Mouse (Mus musculus): Measurements from ENCODE around the gene Olfr398. TPM values are rescaled to one million over a fixed set of nuclear protein-coding genes. Genes with fewer than 3 reads are reported as not detected.

The Olfr398 gene
- not detected in 2 replicates for polyA plus RNA-seq (2012; rRNA removed)

DNA sequence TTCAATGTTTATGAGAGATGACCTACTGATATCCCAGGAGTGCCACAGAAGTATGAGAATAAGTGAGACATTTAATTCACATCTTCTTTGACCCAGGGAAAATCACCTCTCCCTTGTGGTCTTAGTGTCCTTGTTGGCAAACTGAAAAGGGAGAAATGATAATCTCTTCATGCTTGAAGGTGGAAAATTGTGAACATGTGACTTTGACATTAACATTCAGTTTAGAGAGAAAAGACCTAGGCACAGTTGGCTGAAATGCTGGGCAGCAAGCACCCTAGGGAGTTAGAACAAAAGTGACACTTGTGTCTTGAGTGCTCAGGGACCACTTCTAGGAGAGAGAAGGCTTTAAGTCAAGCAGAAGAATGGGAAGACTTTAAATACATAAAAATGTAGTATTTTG lies at the start of gene Olfr398:
Gene Olfr398, minus strand, starts transcription at position 101 of the 400 bp plus-strand sequence.
- DNase-seq (ENCODE audit: low read depth): no peak

DNA sequence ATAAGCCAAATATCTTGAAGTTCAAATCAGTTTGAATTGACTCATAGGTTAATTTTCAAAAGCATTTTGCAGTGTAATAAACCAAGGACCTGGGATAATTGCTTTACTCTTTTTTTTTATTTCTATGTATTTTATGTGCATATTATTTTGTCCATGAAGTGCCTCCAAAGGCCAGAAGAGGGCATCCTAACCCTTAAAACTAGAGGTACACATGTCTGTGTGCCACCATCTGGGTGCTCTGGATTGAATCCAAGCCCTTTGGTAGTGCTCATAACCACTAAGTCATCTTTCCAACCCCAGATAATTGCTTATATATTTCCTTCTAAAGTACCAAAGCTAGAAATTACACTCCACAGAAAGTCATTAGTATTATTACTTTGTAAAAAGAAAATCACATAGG lies 2.9 kb upstream of the Olfr398 start:
- no peak for DNase-seq (ENCODE audit: low read depth)

DNA sequence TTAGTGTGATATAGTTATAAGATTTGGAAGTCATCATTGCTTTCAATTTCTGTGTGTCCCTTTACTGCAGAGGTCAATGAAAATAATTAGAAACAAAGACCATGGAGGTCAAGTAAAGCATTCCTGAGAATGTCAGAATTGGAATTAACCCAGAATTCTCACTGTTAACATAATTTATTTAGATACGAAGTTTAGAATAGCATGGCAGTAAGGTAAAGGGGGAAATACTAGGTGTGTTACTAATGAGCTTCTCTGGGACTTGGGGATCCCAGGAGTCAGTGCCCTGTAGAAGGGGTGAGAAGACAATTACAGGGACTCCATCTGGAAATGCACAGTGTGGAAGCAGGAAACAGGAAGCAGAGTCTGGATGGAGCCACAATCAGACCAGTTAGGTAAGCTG lies 29.7 kb downstream of the Olfr398 start, which contains the start of gene Olfr397:
Gene Olfr397, plus strand, starts transcription at position 301 of the 400 bp plus-strand sequence.
- DNase-seq (ENCODE audit: low read depth): no peak

DNA sequence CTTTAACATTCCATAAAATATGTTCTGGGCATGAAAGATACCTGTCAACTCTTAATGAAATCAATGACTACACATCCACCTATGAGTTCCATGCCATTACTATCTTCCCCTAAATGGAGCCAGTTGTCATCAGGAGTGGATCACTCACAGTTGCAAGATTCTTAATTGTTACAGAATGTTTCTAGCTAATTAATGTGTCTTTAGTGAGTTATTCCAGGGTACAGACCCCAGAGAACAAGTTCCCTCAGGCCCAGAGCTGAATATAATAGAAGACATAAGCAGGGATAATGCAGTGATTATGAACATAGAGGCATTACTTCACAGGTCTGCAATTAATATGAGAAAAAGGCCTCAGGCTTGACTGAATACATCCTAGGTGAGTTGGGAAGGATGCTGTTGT lies 53.8 kb downstream of the Olfr398 start, which contains the start of gene Olfr23:
Gene Olfr23, plus strand, starts transcription at position 301 of the 400 bp plus-strand sequence.
- DNase-seq (ENCODE audit: low read depth): no peak

Other genes with a start within 250 kb of the Olfr398 start
- gene Olfr389, start 209.7 kb downstream of the Olfr398 start, polyA plus RNA-seq (2012; rRNA removed): not detected in 2 replicates
- gene Olfr390, start 207.4 kb downstream of the Olfr398 start, polyA plus RNA-seq (2012; rRNA removed): not detected in 2 replicates
- gene Olfr391-ps, start 187.4 kb downstream of the Olfr398 start, polyA plus RNA-seq (2012; rRNA removed): not detected in 2 replicates
- gene Olfr392, start 173.4 kb downstream of the Olfr398 start, polyA plus RNA-seq (2012; rRNA removed): not detected in 2 replicates
- gene Olfr393, start 139.0 kb downstream of the Olfr398 start, polyA plus RNA-seq (2012; rRNA removed): not detected in 2 replicates
- gene Olfr394, start 99.6 kb downstream of the Olfr398 start, polyA plus RNA-seq (2012; rRNA removed): not detected in 2 replicates
- gene Olfr395, start 81.1 kb downstream of the Olfr398 start, polyA plus RNA-seq (2012; rRNA removed): not detected in 2 replicates
- not detected in 2 replicates for gene Olfr23, start 53.7 kb downstream of the Olfr398 start, polyA plus RNA-seq (2012; rRNA removed)
- gene Olfr397, start 29.6 kb downstream of the Olfr398 start, polyA plus RNA-seq (2012; rRNA removed): not detected in 2 replicates
- not detected in 2 replicates for gene Olfr139, start 66.1 kb upstream of the Olfr398 start, polyA plus RNA-seq (2012; rRNA removed)
- not detected in 2 replicates for gene Olfr399, start 66.2 kb upstream of the Olfr398 start, polyA plus RNA-seq (2012; rRNA removed)
- gene Zfp616, start 79.5 kb upstream of the Olfr398 start, polyA plus RNA-seq (2012; rRNA removed): not detected in 2 replicates
- not detected in 2 replicates for gene Olfr401, start 123.3 kb upstream of the Olfr398 start, polyA plus RNA-seq (2012; rRNA removed)
- gene Olfr402, start 163.1 kb upstream of the Olfr398 start, polyA plus RNA-seq (2012; rRNA removed): not detected in 2 replicates
- not detected in 2 replicates for gene Olfr403, start 195.8 kb upstream of the Olfr398 start, polyA plus RNA-seq (2012; rRNA removed)
- gene Olfr43, start 221.0 kb upstream of the Olfr398 start, polyA plus RNA-seq (2012; rRNA removed): not detected in 2 replicates

Data from gonadal fat pad, adult 2 months (tissue).